Mouse (Mus musculus): ENCODE data around the gene Cacna2d1.

DNA sequence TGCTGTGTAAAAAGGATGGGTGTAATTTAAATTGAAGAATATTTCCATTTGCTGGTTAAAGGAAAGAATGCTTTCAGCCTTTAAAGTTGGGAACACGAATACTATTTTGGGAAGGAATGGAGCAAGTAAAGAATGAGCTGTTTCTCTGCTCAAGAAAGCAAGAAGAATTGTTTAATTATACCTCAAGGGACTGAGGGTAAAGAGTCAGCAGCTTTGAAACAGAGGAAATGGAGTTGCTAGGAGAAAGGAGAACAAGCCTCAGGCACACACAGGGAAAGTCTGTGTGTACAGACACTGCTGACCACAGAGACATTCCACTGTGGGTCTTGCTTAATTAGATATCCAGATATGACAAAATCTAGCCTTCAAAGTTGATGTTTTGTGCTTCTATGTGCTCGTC, 39.4 kb upstream of the Cacna2d1 start:
- TF ChIP-seq CTCF (IDR thresholded peaks at IDR 0.05; ENCODE audit: low read depth, low read length) = no peak
- no peak for TF ChIP-seq TAL1 (conservative IDR thresholded peaks at IDR 0.05; ENCODE audit: low read depth, low read length)
- no peak for TF ChIP-seq POLR2AphosphoS5 (IDR thresholded peaks at IDR 0.05; ENCODE audit: insufficient replicate concordance, low read depth, low read length)
- TF ChIP-seq GATA1 (IDR thresholded peaks at IDR 0.05; ENCODE audit: borderline replicate concordance, low read length) = no peak
